Mouse (Mus musculus): ENCODE results near the gene Tex52. TPM values are rescaled to one million over a fixed set of nuclear protein-coding genes. Genes with fewer than 3 reads are reported as not detected.

Tex52 gene
- polyA plus RNA-seq, 1 experiment from 2014 or later = 0.71 TPM

DNA sequence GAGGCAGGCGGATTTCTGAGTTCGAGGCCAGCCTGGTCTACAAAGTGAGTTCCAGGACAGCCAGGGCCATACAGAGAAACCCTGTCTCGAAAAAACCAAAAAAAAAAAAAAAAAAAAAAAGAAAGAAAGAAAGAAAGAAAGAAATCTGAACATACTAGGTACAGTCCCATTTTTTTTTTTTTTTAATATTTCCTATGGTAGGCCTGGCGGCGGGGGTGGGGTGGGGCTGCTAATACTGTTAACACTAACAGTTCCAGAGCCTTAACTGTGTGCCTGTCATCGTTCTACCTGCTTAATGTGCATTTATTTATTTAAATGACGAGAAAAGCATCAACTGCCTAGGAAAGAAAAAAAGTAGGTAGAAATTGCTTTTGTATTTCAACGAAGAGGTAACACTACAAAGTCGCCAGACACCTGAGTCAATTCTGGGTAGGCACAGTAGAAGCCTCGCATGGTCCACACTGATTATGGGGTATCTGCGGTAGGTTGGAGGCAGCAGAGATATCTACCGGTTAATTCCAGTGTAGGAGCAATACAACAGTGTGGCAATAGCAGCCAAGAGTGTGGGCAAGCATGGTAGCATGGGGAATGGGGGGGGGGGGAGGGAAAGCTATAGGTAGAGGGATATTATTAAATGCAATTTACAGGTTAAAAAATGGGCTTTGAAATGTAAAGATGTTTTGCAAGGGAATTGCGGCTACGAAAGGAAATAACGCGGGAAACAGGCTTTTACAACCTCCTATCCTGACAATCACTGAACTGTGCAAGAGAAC lies 48.4 kb downstream of the Tex52 start:
- Histone ChIP-seq H3K27me3 (ENCODE audit: poor library complexity, severe bottlenecking) (no peaks in the 10 kb centered on the region), H3K9me3 (no peaks in the 10 kb centered on the region), H3K36me3 (replicated peaks) (peaks cover 42% of the 10 kb centered on the region), H3K4me1 (peaks cover 10% of the 10 kb centered on the region), H3K27ac (peak overlapping the region; percentile 99), H3K4me3 (peak overlapping the region; percentile 72)
- 53% methylated on average over 15 of the region's 16 CpGs for WGBS
- DNase-seq (ENCODE audit: extremely low spot score, low spot score) = no peak

DNA sequence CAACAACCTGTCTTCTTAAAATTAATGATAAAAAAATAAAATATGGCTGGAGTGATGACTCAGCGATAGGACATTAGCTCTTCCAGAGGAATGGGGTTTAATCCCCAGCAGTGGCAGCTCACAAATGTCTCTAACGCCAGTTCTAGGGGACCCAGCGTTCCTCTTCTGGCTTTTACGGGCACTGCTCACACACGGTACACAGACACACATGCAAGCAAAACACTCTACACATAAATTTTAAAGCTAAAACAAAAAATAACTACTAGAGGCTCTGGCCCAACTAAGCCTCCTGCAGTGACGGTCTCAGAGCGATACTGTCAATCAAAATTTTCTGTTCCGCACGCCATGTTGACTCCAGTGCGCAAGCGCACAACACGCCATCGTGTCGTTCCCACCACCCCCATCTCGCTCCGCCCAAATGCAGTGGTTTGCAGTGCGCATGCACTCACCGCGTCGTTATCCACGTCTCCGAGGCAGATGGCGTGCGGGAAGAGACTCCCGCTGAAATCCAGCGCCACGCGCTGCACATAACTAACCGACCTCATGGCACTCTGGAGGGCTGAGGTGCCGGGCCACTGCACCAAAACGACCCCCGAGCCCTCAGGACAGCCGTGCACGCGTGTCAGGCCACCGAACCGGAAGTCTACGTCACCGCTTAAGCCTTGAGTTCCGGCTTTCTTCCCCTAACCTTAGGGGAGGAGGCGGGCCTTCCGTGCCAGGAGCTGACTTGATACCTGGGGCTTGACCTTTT lies 49.2 kb downstream of the Tex52 start, which contains the start of gene Itfg2:
Gene Itfg2 (minus strand): TSS at position 663 of the 751 bp plus-strand sequence.
- peak within 1 kb of the TSS; percentile 72 for H3K4me3 ChIP-seq
- H3K36me3 ChIP-seq (replicated peaks) = peaks cover 46% of the 10 kb centered on the region
- DNase-seq (ENCODE audit: extremely low spot score, low spot score) = peak; percentile 94
- H3K9me3 ChIP-seq = no peaks in the 10 kb centered on the region
- WGBS = under 1% methylated on average over 42 of the region's 42 CpGs
- H3K4me1 ChIP-seq = peaks cover 10% of the 10 kb centered on the region
- H3K27me3 ChIP-seq (ENCODE audit: poor library complexity, severe bottlenecking) = no peaks in the 10 kb centered on the region
- peak within 1 kb of the TSS; percentile 99 for H3K27ac ChIP-seq

DNA sequence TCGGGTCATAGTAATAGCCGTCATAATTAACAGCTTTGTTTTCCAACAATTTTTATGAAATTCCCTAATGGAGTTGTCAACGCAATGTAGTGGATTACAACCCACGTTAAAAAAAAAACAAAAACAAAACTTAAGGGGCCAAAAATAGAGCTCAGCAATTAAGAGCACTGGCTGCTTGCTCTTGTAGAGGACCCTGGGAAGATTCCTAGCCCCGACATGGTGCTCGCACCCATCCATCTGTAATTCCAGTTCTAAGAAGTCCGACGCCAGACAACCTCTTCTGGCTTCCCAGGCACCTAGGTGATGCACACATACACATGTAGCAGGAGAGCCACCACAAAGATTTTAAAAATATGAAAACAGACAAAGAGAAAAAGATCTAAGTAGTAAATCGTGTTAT lies 49.8 kb downstream of the Tex52 start:
- peaks cover 46% of the 10 kb centered on the region for H3K36me3 ChIP-seq (replicated peaks)
- DNase-seq (ENCODE audit: extremely low spot score, low spot score) = no peak
- WGBS = 21% methylated on average over 9 of the region's 9 CpGs
- peak overlapping the region; percentile 72 for H3K4me3 ChIP-seq
- H3K4me1 ChIP-seq = peaks cover 10% of the 10 kb centered on the region
- peak overlapping the region; percentile 99 for H3K27ac ChIP-seq
- H3K27me3 ChIP-seq (ENCODE audit: poor library complexity, severe bottlenecking) = no peaks in the 10 kb centered on the region
- H3K9me3 ChIP-seq = no peaks in the 10 kb centered on the region

DNA sequence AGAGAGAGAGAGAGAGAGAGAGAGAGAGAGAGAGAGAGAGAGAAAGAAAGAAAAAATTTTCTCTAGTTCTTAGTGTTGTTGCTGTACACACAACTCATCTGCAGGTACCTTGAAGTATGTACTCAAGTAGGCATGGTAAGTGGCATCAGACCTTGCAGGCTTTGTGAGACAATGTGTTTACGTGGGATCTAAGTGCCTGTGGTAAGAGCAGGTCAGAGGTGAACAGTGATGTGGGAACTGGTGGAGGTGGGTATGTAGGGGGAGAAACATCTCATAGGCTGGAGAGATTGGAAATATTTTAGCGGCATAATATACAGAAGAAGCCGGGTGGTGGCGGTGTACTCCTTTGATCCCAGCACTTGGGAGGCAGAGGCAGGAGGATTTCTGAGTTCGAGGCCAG lies 52.3 kb downstream of the Tex52 start:
- WGBS = 87% methylated on average over 5 of the region's 5 CpGs
- no peak for DNase-seq (ENCODE audit: extremely low spot score, low spot score)
- H3K4me3 ChIP-seq = no peak overlapping the region
- peaks cover 57% of the 10 kb centered on the region for H3K36me3 ChIP-seq (replicated peaks)
- no peak overlapping the region for H3K27ac ChIP-seq
- H3K27me3 ChIP-seq (ENCODE audit: poor library complexity, severe bottlenecking) = no peaks in the 10 kb centered on the region
- H3K4me1 ChIP-seq = peaks cover 10% of the 10 kb centered on the region
- H3K9me3 ChIP-seq = no peaks in the 10 kb centered on the region

DNA sequence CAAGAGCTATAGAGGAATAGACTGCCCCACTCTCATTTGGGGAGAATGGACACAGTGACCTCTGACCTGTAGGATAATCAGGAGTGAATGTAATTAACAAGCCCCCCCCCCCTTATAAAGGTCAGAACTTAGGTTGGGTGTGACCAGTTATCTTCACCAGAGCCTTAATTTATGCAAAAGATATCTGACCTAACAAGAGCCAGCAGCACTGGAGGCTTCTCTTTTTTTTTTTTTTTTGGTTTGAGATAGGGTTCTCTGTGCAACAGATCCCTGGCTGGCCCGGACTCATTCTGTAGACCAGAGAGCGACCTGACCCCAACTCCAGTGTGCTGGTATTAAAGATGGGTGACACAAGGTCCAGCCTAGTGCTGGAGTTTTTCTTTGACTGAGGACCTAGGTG lies 54.0 kb downstream of the Tex52 start:
- whole genome bisulfite sequencing = 87% methylated on average over 2 of the region's 2 CpGs

DNA sequence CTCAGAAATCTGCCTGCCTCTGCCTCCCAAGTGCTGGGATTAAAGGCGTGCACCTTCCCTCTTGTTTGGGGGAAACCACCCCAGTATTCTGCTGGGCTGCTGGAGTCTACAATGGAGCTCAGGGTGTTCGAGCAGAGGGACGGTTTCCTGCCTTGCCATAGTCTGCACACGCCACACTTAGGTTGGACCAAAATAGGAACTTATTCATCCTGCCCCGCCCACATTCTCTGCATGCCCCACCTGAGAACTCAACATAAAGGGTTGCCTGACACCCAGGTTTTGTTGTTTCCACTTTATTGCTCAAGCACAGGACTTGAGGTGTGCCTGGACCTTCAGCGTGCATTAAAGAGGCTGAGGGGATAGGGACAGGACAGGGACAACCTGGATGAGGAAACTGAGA lies 54.6 kb downstream of the Tex52 start:
- 93% methylated on average over 6 of the region's 6 CpGs for WGBS
- no peak for DNase-seq (ENCODE audit: extremely low spot score, low spot score)
- peaks cover 80% of the 10 kb centered on the region for H3K36me3 ChIP-seq (replicated peaks)
- peaks cover 4% of the 10 kb centered on the region for H3K4me1 ChIP-seq
- H3K27ac ChIP-seq = no peak overlapping the region
- H3K4me3 ChIP-seq = no peak overlapping the region
- no peaks in the 10 kb centered on the region for H3K9me3 ChIP-seq
- H3K27me3 ChIP-seq (ENCODE audit: poor library complexity, severe bottlenecking) = no peaks in the 10 kb centered on the region

More for the DNA sequence above, 54.0 kb downstream of the Tex52 start:
- Histone ChIP-seq H3K9me3 (no peaks in the 10 kb centered on the region), H3K27me3 (ENCODE audit: poor library complexity, severe bottlenecking) (no peaks in the 10 kb centered on the region), H3K4me3 (no peak overlapping the region), H3K27ac (no peak overlapping the region), H3K4me1 (peaks cover 4% of the 10 kb centered on the region), H3K36me3 (replicated peaks) (peaks cover 74% of the 10 kb centered on the region)
- DNase-seq (ENCODE audit: extremely low spot score, low spot score) = no peak

DNA sequence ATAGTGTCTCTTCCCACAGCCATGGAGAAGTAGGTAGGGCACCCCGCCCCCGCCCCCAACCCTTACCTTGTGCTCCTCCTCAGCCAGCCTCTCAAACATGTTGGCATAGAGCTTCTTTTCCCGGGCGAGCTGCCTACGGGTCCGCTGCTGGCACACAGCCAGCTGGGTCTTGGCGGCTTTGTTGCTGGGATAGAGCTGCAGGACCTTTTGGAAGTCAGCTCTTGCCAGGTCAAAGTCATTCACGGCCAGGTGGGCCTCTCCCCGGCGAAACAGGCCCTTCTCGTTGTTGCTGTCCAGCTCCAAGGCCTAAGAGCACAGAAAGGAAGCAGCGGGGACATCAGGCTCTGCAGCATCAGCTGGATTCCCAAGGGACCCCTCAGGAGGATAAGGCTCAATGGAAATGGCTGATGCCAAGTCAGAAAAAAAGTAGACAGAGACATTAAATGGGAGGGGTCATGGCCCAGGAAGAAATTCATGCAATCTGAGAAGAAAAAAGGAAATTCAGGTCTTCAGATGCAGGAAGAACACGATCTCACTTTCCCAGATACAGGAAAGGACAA lies 57.2 kb downstream of the Tex52 start:
- WGBS = 94% methylated on average over 13 of the region's 13 CpGs
- Histone ChIP-seq H3K27me3 (ENCODE audit: poor library complexity, severe bottlenecking) (no peaks in the 10 kb centered on the region), H3K4me3 (no peak overlapping the region), H3K9me3 (no peaks in the 10 kb centered on the region), H3K36me3 (replicated peaks) (peaks cover 94% of the 10 kb centered on the region), H3K4me1 (peaks cover 13% of the 10 kb centered on the region), H3K27ac (no peak overlapping the region)
- DNase-seq (ENCODE audit: extremely low spot score, low spot score) = no peak

DNA sequence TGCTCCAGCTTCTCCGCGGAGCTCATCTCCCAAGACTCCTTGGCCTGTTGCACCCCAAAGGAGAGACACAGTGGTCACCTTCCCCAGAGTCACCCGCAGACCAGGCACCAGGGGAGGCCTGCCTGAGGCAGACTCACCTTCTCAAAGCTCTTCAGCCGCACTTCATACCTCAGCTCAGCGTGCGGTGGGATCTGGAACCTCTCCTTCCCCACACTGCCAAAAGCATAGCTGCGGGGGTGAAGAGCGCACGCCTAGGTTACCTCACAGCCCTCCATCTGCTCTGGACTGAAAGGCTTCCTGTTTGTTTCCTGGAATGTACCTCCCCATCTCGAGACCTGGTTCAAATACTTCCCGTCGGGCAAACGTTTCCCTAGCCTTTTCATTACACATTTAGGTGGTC lies 58.3 kb downstream of the Tex52 start:
- Histone ChIP-seq H3K4me1 (peaks cover 15% of the 10 kb centered on the region), H3K27ac (no peak overlapping the region), H3K27me3 (ENCODE audit: poor library complexity, severe bottlenecking) (no peaks in the 10 kb centered on the region), H3K36me3 (replicated peaks) (peaks cover 83% of the 10 kb centered on the region), H3K4me3 (no peak overlapping the region), H3K9me3 (no peaks in the 10 kb centered on the region)
- no peak for DNase-seq (ENCODE audit: extremely low spot score, low spot score)
- 93% methylated on average over 13 of the region's 13 CpGs for WGBS

Other genes starting within 250 kb of the Tex52 start
- 39.4 and 41.3 TPM in 2 replicates for gene Tspan9, start 231.9 kb upstream of the Tex52 start, polyA plus RNA-seq (2016; fragmentation: Nextera tagmentation; extraction: Ambion mirVana)
- gene Tead4, start 74.6 kb upstream of the Tex52 start, polyA plus RNA-seq (2016; fragmentation: Nextera tagmentation; extraction: Ambion mirVana) = 1.4 and 2.1 TPM in 2 replicates
- gene Tulp3, start 19.6 kb upstream of the Tex52 start, polyA plus RNA-seq (2016; fragmentation: Nextera tagmentation; extraction: Ambion mirVana) = 20.0 and 21.6 TPM in 2 replicates
- 192 and 194 TPM in 2 replicates for gene Rhno1, start 12.5 kb upstream of the Tex52 start, polyA plus RNA-seq (2016; fragmentation: Nextera tagmentation; extraction: Ambion mirVana)
- gene Foxm1, start 12.5 kb upstream of the Tex52 start, polyA plus RNA-seq (2016; fragmentation: Nextera tagmentation; extraction: Ambion mirVana) = 77.0 and 78.9 TPM in 2 replicates
- not detected in 2 replicates for gene Gm44596, start within 50 bp of the Tex52 start, polyA plus RNA-seq (2016; fragmentation: Nextera tagmentation; extraction: Ambion mirVana)
- gene Nrip2, start 23.8 kb downstream of the Tex52 start, polyA plus RNA-seq (2016; fragmentation: Nextera tagmentation; extraction: Ambion mirVana) = 2.3 and 2.9 TPM in 2 replicates
- gene Itfg2, start 49.5 kb downstream of the Tex52 start, polyA plus RNA-seq (2016; fragmentation: Nextera tagmentation; extraction: Ambion mirVana) = 40.0 and 41.5 TPM in 2 replicates
- gene Fkbp4, start 63.2 kb downstream of the Tex52 start, polyA plus RNA-seq (2016; fragmentation: Nextera tagmentation; extraction: Ambion mirVana) = 821 and 862 TPM in 2 replicates
- not detected in 2 replicates for gene Pzp, start 151.3 kb downstream of the Tex52 start, polyA plus RNA-seq (2016; fragmentation: Nextera tagmentation; extraction: Ambion mirVana)
- not detected in 2 replicates for gene A2ml1, start 206.2 kb downstream of the Tex52 start, polyA plus RNA-seq (2016; fragmentation: Nextera tagmentation; extraction: Ambion mirVana)
- gene Klrb1a, start 248.1 kb downstream of the Tex52 start, polyA plus RNA-seq (2016; fragmentation: Nextera tagmentation; extraction: Ambion mirVana) = not detected in 2 replicates

Measured in forebrain, embryonic 10.5 days (tissue).